In the genomic region with DNA sequence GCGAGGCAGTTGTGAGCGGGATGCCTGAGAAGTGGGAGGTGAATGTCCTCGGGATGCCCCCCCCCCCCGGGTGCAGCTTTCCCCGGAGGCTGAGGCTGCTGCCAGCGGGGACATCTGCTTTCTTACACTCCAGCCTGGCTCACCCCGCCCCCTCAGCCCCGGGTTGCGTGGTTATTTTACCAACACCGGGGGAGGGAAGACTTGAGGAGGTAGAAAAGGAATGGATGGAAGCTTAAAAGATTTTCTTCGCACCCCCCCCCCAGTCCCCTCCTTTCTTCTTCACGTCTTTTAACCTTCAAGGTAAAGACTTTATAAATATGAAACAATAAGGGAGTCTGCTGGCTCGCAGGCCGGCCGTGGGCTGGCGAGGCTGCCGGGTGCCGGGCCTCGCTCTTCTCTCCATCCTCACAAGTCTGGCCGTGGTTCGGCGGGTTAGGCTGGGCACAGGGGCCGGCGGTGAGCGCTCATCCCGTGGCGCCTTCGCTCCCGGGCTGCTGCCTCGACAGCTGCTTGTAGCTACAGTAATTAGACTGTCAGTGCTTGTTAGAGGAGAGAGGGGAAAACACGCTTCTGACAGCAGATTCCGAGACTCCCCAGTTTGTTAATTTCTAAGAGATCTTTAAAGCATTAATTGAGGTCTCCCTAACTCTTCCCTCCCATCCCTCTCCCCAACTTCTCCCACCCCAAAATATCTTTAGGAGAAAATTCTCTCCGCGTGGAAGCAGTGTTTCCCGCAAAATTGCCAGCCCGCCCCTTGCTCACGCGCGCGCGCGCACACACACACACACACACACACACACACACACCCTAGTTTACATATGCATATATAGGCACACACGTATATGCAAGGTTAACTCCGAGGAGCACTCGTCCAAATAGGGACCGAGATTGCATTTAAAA, we compare ENCODE assay signal across 7 mouse cellular contexts. TPM values are rescaled to one million over a fixed set of nuclear protein-coding genes. Genes with fewer than 3 reads are reported as not detected.
DNase-seq lines count a peak whose midpoint lies in the region; ATAC-seq lines count a peak whose summit lies in the region.

No protein-coding gene starts in this region.

- H3K27ac ChIP-seq in heart, embryonic 11.5 days (ENCODE audit: low read depth, low read length), result no peak overlapping the region
- H3K27ac ChIP-seq in liver, embryonic 11.5 days (ENCODE audit: low read depth, low read length), result no peak overlapping the region
- H3K27ac ChIP-seq in neural tube, embryonic 14.5 days (ENCODE audit: low read depth, low read length), result peak overlapping the region; percentile 91

- DNase-seq in CD4-positive, CD25-positive, alpha-beta regulatory T cell, adult 2 months (ENCODE audit: low read depth, low spot score), result peak; percentile 34
- peak; percentile 6 for DNase-seq in NIH3T3 (ENCODE audit: low read depth)
- DNase-seq in embryo, embryonic 10.5 days (ENCODE audit: low spot score), result peak; percentile 66
- DNase-seq in kidney, postnatal 14 days, result peak; percentile 16
- DNase-seq in liver, embryonic 11.5 days (ENCODE audit: low spot score), result peak; percentile 50

- H3K4me1 ChIP-seq in heart, embryonic 11.5 days (ENCODE audit: control insufficient read depth, insufficient read depth, low read length), result peaks cover 4% of the 10 kb centered on the region; the same call in 1 of the 2 replicates
- peaks cover 6% of the 10 kb centered on the region for H3K4me1 ChIP-seq in liver, embryonic 11.5 days (replicated peaks; ENCODE audit: control insufficient read depth, insufficient read depth, low read length)
- H3K4me1 ChIP-seq in neural tube, embryonic 14.5 days (ENCODE audit: control insufficient read depth, insufficient read depth, low read length), result peaks cover 4% of the 10 kb centered on the region; the same call in 1 of the 2 replicates

- WGBS in heart, embryonic 11.5 days (ENCODE audit: insufficient replicate concordance), result under 1% methylated on average over 46 of the region's 46 CpGs
- 2% methylated on average over 45 of the region's 46 CpGs for WGBS in liver, embryonic 11.5 days
- under 1% methylated on average over 45 of the region's 46 CpGs for WGBS in neural tube, embryonic 14.5 days

- H3K36me3 ChIP-seq in heart, embryonic 11.5 days (ENCODE audit: control insufficient read depth, insufficient read depth, low read length), result no peaks in the 10 kb centered on the region
- no peaks in the 10 kb centered on the region for H3K36me3 ChIP-seq in liver, embryonic 11.5 days (ENCODE audit: control insufficient read depth, insufficient read depth, low read length)
- no peaks in the 10 kb centered on the region for H3K36me3 ChIP-seq in neural tube, embryonic 14.5 days (ENCODE audit: control insufficient read depth, insufficient read depth, low read length)

- peaks cover 5% of the 10 kb centered on the region for H3K27me3 ChIP-seq in heart, embryonic 11.5 days (ENCODE audit: control insufficient read depth, insufficient read depth, low read length)
- peaks cover 5% of the 10 kb centered on the region for H3K27me3 ChIP-seq in liver, embryonic 11.5 days (replicated peaks; ENCODE audit: control insufficient read depth, insufficient read depth, low read length)
- H3K27me3 ChIP-seq in neural tube, embryonic 14.5 days (ENCODE audit: control insufficient read depth, insufficient read depth, low read length), result no peaks in the 10 kb centered on the region

- no peaks in the 10 kb centered on the region for H3K9me3 ChIP-seq in heart, embryonic 11.5 days (replicated peaks; ENCODE audit: control insufficient read depth, low read length)
- H3K9me3 ChIP-seq in liver, embryonic 11.5 days (ENCODE audit: control insufficient read depth, low read length), result no peaks in the 10 kb centered on the region
- H3K9me3 ChIP-seq in neural tube, embryonic 14.5 days (ENCODE audit: control insufficient read depth, low read length), result no peaks in the 10 kb centered on the region

- H3K4me3 ChIP-seq in heart, embryonic 11.5 days (ENCODE audit: low read depth, low read length), result peak overlapping the region; percentile 49
- peak overlapping the region; percentile 59 for H3K4me3 ChIP-seq in liver, embryonic 11.5 days (ENCODE audit: low read depth, low read length)
- H3K4me3 ChIP-seq in neural tube, embryonic 14.5 days (ENCODE audit: low read depth, low read length), result peak overlapping the region; percentile 58

- H3K4me2 ChIP-seq in heart, embryonic 11.5 days, result peak overlapping the region; percentile 98
- H3K4me2 ChIP-seq in liver, embryonic 11.5 days, result peak overlapping the region; percentile 98
- peak overlapping the region; percentile 90 for H3K4me2 ChIP-seq in neural tube, embryonic 14.5 days (ENCODE audit: low read depth, low read length)

- no peak for ATAC-seq in heart, embryonic 11.5 days (replicated peaks; ENCODE audit: insufficient number of reproducible peaks, low FRiP score, low TSS enrichment)
- peak; percentile 44 for ATAC-seq in liver, embryonic 11.5 days (replicated peaks; ENCODE audit: low FRiP score)
- ATAC-seq in neural tube, embryonic 14.5 days (ENCODE audit: low read depth), result peak; percentile 71

- peak overlapping the region; percentile 52 for H3K9ac ChIP-seq in heart, embryonic 11.5 days (ENCODE audit: low read depth, low read length)
- H3K9ac ChIP-seq in liver, embryonic 11.5 days (ENCODE audit: low read depth, low read length), result peak overlapping the region; percentile 61
- H3K9ac ChIP-seq in neural tube, embryonic 14.5 days (replicated peaks; ENCODE audit: low read depth, low read length), result peak overlapping the region; percentile 80

RNA-seq across cellular contexts. Expression of gene Psmd14, which starts 55.9 kb away (rescaled TPM):
- polyA plus RNA-seq in heart, embryonic 11.5 days (2014; fragmentation: Nextera tagmentation; extraction: Ambion mirVana), result 162 and 164 TPM in 2 replicates
- 247 and 278 TPM in 2 replicates for polyA plus RNA-seq in liver, embryonic 11.5 days (2014; fragmentation: Nextera tagmentation; extraction: Ambion mirVana)
- polyA plus RNA-seq in neural tube, embryonic 14.5 days (2014; fragmentation: Nextera tagmentation; extraction: Ambion mirVana), result 222 and 226 TPM in 2 replicates

Comparison
In these comparisons a context has a peak if more than half of its experiments do, and no peak if none do; other contexts are left out.
1. DNase-seq: peak in every context shown above with its lines; median percentile 66 in embryo, embryonic 10.5 days; 50 in liver, embryonic 11.5 days; 34 in CD4-positive, CD25-positive, alpha-beta regulatory T cell, adult 2 months; 16 in kidney, postnatal 14 days; 6 in NIH3T3.